Comparison of ENCODE assay signal across 10 mouse cellular contexts in genomic region chr16:21402068-21402467, GRCm38 (mm10). TPM values are rescaled to one million over a fixed set of nuclear protein-coding genes. Genes with fewer than 3 reads are reported as not detected.
DNase-seq lines count a peak whose midpoint lies in the region; ATAC-seq and TF ChIP-seq lines count a peak whose summit lies in the region.
"Had no signal": no experiment of that assay in that cellular context is flagged by ENCODE, and none has a peak within 500 bp of the region (broad histone marks: within the 10 kb centered on the region; RNA-seq: fewer than 3 reads in every experiment).

No protein-coding gene starts in this region.

- H3K27me3 ChIP-seq in lung, embryonic 14.5 days (ENCODE audit: insufficient read depth, low read length), result no peaks in the 10 kb centered on the region
- no peaks in the 10 kb centered on the region for H3K27me3 ChIP-seq in intestine, embryonic 15.5 days (replicated peaks)
- H3K27me3 ChIP-seq: limb, embryonic 12.5 days; midbrain, embryonic 12.5 days had no signal

- no peaks in the 10 kb centered on the region for H3K36me3 ChIP-seq in lung, embryonic 14.5 days (ENCODE audit: insufficient read depth)
- no peaks in the 10 kb centered on the region for H3K36me3 ChIP-seq in intestine, embryonic 15.5 days
- H3K36me3 ChIP-seq: limb, embryonic 12.5 days; midbrain, embryonic 12.5 days had no signal

- WGBS in lung, embryonic 14.5 days, result 40% methylated on average over 17 of the region's 17 CpGs
- WGBS in lung, adult 2 months, result 39% methylated on average over 17 of the region's 17 CpGs
- WGBS in intestine, embryonic 15.5 days, result 57% methylated on average over 17 of the region's 17 CpGs

- H3K27ac ChIP-seq in lung, embryonic 14.5 days (ENCODE audit: low read depth), result no peak overlapping the region
- H3K27ac ChIP-seq in embryonic fibroblast, embryonic 13.5 days (ENCODE audit: insufficient read depth, low read length), result peak overlapping the region; percentile 54
- H3K27ac ChIP-seq in intestine, embryonic 15.5 days, result no peak overlapping the region
- H3K27ac ChIP-seq: heart, adult 2 months; limb, embryonic 12.5 days; midbrain, embryonic 12.5 days had no signal

- H3K4me1 ChIP-seq in lung, embryonic 14.5 days (ENCODE audit: insufficient read depth), result peaks cover 6% of the 10 kb centered on the region; the same call in 1 of the 2 replicates
- H3K4me1 ChIP-seq in lung, adult 2 months (ENCODE audit: control insufficient read depth, insufficient read depth, low read length), result no peaks in the 10 kb centered on the region
- peaks cover 16% of the 10 kb centered on the region for H3K4me1 ChIP-seq in embryonic fibroblast, embryonic 13.5 days (ENCODE audit: control insufficient read depth, insufficient read depth, low read length)
- H3K4me1 ChIP-seq in intestine, embryonic 15.5 days (replicated peaks), result peaks cover 25% of the 10 kb centered on the region

- H3K9me3 ChIP-seq in lung, embryonic 14.5 days (ENCODE audit: low read depth, low read length), result no peaks in the 10 kb centered on the region
- no peaks in the 10 kb centered on the region for H3K9me3 ChIP-seq in intestine, embryonic 15.5 days
- H3K9me3 ChIP-seq: limb, embryonic 12.5 days; midbrain, embryonic 12.5 days had no signal

- TF ChIP-seq POLR2A in lung, adult 2 months (IDR thresholded peaks at IDR 0.05; ENCODE audit: borderline replicate concordance, extremely low read depth, low read depth, low read length), result no peak
- TF ChIP-seq POLR2A in embryonic fibroblast, embryonic 13.5 days (IDR thresholded peaks at IDR 0.05; ENCODE audit: low read depth, low read length), result no peak

- H3K4me3 ChIP-seq in lung, embryonic 14.5 days (ENCODE audit: low read depth, low read length), result no peak overlapping the region; the same call in 1 of the 2 replicates
- no peak overlapping the region for H3K4me3 ChIP-seq in lung, adult 2 months (replicated peaks; ENCODE audit: extremely low read depth, low read depth, low read length)
- H3K4me3 ChIP-seq in embryonic fibroblast, embryonic 13.5 days (ENCODE audit: insufficient read depth, low read length), result no peak overlapping the region
- no peak overlapping the region for H3K4me3 ChIP-seq in intestine, embryonic 15.5 days (replicated peaks)
- H3K4me3 ChIP-seq: heart, adult 2 months; limb, embryonic 12.5 days; midbrain, embryonic 12.5 days had no signal

- H3K9ac ChIP-seq in lung, embryonic 14.5 days, result no peak overlapping the region
- H3K9ac ChIP-seq in intestine, embryonic 15.5 days, result no peak overlapping the region
- H3K9ac ChIP-seq: limb, embryonic 12.5 days; midbrain, embryonic 12.5 days had no signal

- TF ChIP-seq CTCF in lung, embryonic 14.5 days (IDR thresholded peaks at IDR 0.05; ENCODE audit: low read depth), result no peak
- no peak for TF ChIP-seq CTCF in lung, adult 2 months (IDR thresholded peaks at IDR 0.05; ENCODE audit: insufficient read depth, low read length)
- TF ChIP-seq CTCF in embryonic fibroblast, embryonic 13.5 days (IDR thresholded peaks at IDR 0.05; ENCODE audit: borderline replicate concordance, insufficient read depth, low read length), result no peak

- DNase-seq in lung, embryonic 14.5 days, result peak; percentile 55
- no peak for DNase-seq in lung, adult 2 months
- peak; percentile 44 to 65 for DNase-seq in lung, postnatal 4 days
- no peak for DNase-seq in urinary bladder, postnatal 25 days (ENCODE audit: low spot score)
- DNase-seq in thymus, postnatal 4 days, result no peak

- H3K4me2 ChIP-seq in lung, embryonic 14.5 days, result peak overlapping the region; percentile 27; the same call in 1 of the 2 replicates
- 0 out of 2 replicates have a peak overlapping the region, but pooled peaks have one; percentile 5 for H3K4me2 ChIP-seq in intestine, embryonic 15.5 days (replicated peaks)
- H3K4me2 ChIP-seq: limb, embryonic 12.5 days; midbrain, embryonic 12.5 days had no signal

- peak; percentile 59 for ATAC-seq in lung, embryonic 14.5 days (ENCODE audit: insufficient read depth)
- no peak for ATAC-seq in intestine, embryonic 15.5 days

RNA-seq across cellular contexts. Expression of gene Vps8, which starts 20.9 kb away (rescaled TPM):
- polyA plus RNA-seq in lung, embryonic 14.5 days (2014; fragmentation: Nextera tagmentation; extraction: Ambion mirVana), result 18.0 and 19.3 TPM in 2 replicates
- 13.5 and 13.9 TPM in 2 replicates for polyA plus RNA-seq in lung, adult 2 months (2012; rRNA removed)
- 27.3 and 29.5 TPM in 2 replicates for polyA plus RNA-seq in embryonic fibroblast, embryonic 13.5 days (2011; ENCODE audit: insufficient read length, low read depth, missing spikeins)
- polyA plus RNA-seq in intestine, embryonic 15.5 days (2015; fragmentation: Nextera tagmentation; extraction: Ambion mirVana), result 13.9 and 18.4 TPM in 2 replicates

Comparison
In these comparisons a context has a peak if more than half of its experiments do, and no peak if none do; other contexts are left out.
1. DNase-seq: peak in lung, embryonic 14.5 days (single experiment) and lung, postnatal 4 days (2 of 2); none in lung, adult 2 months (single experiment), urinary bladder, postnatal 25 days (single experiment) and thymus, postnatal 4 days (single experiment).